Mouse (Mus musculus) bone marrow, adult 2 months (tissue): ENCODE measurements around the gene Rft1.

Source experiments
- CTCF ChIP-seq: fragments of 200-500 bp; IDR thresholded peaks from 2 replicates; pipeline ENCODE4 v1.5.1; 2011; ENCODE audit warnings: low read length, control low read depth; ENCODE audit not compliant: control insufficient read depth, insufficient read depth
- POLR2A ChIP-seq: fragments of 200-500 bp; IDR thresholded peaks from 2 replicates; pipeline ENCODE4 v1.6.1; 2011; ENCODE audit warnings: low read depth, mild to moderate bottlenecking, control low read depth, low read length, borderline replicate concordance; ENCODE audit not compliant: control insufficient read depth

GRCm38 (mm10) chr14:30697407-30698052, 43.4 kb downstream of the Rft1 start:
- TF ChIP-seq POLR2A (no peak), CTCF (no peak)
